Mouse (Mus musculus) ovary, adult 18-20 months (tissue): Measurements from ENCODE around the gene Tepp.
A peak's percentile ranks its signal among the peaks of the same experiment; 100 is the strongest.

ENCODE experiments used
- DNase-seq: peaks from one replicate; pipeline ENCODE4 v3.0.0; 2022; ENCODE audit warnings: low spot score, mixed read lengths

The Tepp gene

DNA sequence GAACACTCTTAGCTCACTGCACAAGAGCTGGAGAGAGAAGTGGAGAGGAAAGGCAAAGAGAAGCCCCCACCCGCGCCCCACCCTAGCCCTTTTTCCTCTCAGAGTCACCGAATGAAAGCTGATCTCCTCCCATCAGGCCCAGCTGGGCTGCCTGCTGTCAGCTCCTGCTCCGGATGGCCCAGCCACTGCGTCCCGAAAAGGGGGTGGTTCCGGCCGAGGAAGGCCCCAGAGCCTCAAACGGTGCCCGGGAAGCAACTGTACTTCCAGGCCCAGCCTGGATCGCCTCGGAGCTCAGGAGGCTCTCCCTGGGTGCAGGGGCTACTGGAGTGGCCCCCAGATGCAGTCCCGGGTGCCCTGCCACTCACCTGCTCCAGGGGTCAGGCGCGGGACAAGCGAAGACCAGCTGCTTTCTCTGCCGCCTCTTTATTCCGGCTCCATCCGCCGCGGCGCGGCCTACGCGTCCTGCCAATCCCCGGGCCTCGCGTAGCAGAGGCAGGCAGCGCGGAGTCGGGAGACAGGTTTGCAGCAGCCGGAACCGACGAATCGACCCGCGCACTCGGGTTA lies 20.9 kb downstream of the Tepp start:
- DNase-seq = no peak

- peak; percentile 91 for DNase-seq
Measured at GRCm38 (mm10) chr8:95331720-95332436, 21.5 kb downstream of the Tepp start, which contains the start of the genes Zfp319 and Usb1. Gene Zfp319, minus strand, starts transcription at chr8:95331950. Gene Usb1, plus strand, starts transcription at chr8:95332284.

GRCm38 (mm10) chr8:95332437-95333199 lies 22.3 kb downstream of the Tepp start:
- no peak for DNase-seq

DNA sequence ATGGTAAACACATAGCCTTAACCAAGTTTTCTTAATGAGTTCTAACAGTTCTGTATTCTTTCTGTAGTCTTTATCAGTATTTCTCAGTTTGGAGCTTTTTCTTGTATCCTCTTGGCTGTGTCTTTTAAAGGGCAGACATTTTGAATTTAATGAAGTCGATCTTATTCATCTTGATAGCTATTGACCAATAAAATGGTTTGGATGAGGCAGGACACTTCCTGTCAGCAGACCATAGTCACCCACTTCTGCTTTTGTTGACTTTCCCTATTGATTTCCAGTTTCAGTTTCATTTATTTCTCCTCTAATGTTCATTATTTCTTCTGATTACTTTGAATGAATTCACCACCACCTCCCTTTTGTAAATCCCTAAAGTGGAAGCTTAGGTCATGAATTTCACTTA lies 25.3 kb downstream of the Tepp start:
- DNase-seq = no peak

GRCm38 (mm10) chr8:95336363-95336762 lies 26.0 kb downstream of the Tepp start:
- no peak for DNase-seq

GRCm38 (mm10) chr8:95341721-95342120 lies 31.4 kb downstream of the Tepp start:
- DNase-seq = peak; percentile 77

GRCm38 (mm10) chr8:95344668-95345067 lies 34.3 kb downstream of the Tepp start:
- no peak for DNase-seq

- no peak for DNase-seq
Measured at GRCm38 (mm10) chr8:95346643-95347545, 36.5 kb downstream of the Tepp start.

DNA sequence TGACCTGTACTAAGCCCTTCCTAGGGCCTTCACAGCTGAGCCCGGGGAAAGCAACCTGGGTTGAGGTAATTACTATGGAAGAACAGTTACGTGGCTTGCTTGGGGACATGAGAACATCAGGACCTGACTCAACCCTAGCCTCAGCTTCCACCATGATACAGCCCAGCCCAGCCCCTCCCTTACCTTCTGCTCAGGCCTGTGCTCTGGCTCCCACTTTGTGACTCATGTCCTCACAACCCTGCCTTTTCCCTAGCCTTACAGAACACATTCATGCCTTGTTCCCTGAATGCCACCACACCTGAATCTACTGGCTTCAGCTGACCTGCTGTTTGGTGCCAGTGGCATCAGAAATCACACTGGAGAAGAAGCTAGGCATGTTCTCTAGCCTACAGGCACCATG lies 38.0 kb downstream of the Tepp start:
- DNase-seq = no peak

DNA sequence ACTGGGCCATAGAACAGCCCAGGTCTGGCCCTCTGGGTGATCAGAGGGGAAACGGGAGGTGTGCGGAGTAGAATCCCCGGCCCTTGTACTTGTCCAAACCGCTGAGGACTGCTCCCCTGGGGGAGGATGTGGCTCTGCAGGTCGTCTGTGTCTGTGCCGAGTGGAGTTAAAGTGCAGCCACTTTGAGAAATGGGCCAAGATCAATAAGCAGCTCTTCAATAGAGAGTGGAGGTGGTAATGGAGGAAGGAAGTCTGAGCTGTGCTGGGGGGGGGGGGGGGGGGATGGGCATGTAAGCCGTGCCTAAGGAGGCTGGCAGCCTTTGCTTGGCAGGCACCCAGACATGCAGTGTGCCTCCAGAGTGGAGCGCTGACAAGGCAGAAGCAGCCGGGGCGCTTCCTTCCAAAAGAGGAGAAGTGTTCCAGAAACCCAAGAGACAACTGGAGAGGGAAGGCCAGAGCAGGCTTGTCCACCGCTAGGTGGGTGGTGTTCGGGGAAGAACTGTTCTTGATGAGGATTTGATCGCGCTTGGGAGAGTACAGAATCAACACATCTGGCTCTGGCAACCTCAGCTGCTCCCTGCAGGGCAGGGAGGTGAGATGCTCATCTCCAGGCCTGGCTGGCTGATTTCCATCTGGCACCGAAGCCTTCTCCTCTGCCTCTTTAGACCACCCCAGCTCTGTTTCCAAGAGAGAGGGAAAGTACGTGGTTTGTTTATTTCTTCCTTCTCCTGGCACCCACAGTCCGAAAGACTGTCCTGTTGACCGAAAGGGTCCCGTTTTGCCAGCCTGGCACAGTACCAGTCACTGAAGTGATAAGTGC lies 38.7 kb downstream of the Tepp start:
- peak; percentile 59 for DNase-seq

DNA sequence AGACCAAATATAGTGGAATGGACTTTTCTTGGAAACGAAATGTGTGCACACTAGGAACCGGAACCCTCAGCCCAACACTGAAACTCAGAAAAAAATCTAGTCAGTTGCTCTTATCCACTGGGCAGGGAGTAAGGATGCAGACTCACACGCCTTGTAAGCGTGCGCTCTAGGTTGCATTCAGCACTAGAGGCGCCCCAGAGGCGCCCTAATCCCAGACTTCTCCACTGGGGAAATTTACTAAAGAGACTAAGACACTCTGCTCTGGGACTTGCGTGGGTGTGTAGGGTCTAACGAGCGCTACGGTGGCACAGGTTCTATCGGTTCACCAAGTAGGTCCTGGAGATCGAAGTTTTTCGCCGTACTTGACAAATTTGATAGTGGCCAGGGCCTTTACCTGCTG lies 41.1 kb downstream of the Tepp start:
- DNase-seq = no peak

GRCm38 (mm10) chr8:95352151-95352870 lies 41.9 kb downstream of the Tepp start, which contains the start of gene Mmp15:
Gene Mmp15, plus strand, starts transcription at chr8:95352268.
- DNase-seq = peak; percentile 59

DNA sequence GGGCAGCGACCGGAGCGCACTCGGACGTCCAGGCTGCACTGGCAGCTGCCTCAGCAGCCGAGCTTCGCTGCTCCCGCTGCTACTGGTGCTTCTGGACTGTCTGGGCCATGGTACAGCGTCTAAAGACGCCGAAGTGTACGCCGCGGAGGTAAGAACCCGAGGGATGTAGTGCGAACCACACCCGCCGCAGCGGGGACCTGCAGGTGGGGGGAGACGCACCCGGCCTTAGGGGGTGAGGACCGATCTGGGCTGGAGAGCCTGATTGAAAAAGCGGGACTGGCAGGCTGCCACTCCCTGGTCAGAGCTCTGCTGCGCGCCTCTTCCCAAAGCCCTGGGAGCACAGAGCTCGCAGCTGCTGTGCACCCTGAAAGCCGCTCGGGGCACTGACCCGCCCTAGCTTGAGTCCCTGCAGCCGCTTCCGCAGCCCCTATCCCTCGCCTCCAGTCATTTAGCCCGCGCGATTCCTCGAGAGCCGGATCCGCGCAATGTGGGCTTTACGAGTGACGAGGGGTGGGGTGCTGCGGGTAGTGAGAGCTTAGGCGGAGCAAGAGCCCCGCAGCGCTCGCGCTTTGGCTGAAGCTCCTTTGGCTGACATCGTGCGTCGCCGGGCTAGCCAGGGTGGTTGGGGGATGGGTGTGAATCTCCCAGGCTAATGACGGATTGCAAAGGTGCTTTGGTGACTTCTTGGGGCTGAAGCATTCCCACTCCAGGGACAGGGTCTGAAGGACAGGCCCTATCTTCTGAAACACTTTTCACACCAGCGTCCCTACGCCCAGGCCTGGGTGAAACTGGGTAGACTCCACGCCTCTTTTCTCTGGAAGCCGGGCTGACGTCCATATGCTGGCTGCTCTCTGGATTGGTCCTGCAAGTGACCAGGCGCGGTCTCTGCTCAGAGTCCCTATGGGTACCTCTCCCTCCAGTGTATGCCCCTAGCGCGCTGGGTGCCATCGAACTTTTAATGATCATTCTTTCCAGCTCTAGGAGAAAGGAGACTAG lies 42.8 kb downstream of the Tepp start:
- DNase-seq = no peak

GRCm38 (mm10) chr8:95354606-95355005 lies 44.2 kb downstream of the Tepp start:
- DNase-seq = no peak

DNA sequence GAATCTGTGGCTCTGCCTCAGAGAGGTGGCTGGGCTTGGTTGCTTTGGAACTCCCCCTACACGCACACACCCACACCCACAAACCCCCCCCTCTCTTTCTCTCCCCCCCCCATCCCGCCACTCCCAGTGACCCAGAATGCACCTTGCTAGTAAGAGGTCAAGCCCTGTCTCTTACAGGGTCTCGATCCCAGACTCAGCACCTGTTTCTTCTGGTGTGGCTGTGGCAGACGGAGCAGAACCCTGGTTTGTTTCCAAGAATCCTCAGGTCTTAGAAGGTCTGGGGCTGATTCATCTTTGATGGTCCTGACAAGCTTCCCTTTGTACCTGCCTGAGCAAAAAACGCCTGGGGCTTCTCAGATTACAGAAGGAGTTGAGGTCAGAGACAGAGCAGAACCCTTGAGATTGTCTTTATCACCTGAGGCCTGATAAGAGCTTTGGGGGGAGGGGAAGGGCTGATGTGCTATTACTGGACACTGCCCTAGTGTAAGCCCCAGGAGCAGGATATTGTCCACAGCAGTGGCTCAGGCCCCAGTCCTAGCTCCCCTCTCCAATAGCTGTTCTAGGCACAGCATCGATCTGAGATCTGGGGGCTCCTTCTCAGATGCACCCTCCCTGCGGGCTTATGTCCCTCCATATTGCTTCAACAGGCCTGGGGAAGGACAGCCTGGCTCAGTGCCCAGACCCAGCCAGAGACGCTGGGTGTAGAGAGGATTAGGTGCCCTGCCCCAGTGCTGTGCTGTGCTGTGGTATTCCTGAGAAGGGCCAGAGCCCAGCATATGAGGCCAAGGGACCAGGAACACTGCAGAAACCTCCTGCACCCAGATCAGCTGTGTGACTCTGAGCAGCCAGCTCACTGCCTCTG lies 48.4 kb downstream of the Tepp start:
- no peak for DNase-seq

DNA sequence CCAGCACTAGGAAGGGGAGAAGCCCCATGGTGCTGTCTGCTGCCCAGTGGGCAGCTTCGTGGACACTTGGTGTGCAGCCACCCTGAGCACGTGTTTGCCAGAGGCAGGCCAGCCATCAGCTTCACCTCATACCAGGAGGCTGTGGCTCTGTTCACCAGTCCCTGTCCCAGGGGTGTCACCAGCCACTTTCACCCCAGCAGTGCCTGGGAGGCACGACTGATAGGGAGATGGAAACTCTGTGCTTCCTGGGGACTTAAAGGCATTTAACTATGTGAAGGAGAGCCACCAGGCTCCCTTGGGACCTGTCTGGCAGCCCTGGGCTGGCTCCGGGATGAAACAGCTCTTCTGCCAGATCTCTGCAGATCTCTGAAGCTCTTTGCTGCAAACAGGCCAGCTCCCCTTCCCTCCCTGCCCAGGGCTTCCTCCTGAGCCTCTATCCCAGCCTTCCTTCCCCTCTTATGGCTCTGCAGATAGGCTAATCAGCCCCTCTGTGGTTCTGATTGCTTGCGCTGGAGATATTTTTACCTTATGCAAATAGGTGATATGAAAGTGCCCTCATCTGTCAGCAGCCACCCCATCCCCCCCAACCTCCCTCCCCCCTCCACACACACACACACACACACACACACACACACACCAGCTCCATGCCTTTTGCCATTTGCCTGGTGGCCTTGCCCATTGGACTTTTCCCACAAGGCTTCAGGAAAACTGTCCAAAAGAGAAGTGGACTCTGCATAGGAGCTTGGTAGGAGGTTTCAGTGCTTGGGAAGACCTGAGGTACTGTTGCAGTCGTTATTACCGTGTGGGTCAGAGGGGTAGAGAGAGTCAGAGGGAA lies 50.0 kb downstream of the Tepp start:
- DNase-seq = no peak

- DNase-seq = no peak
Measured at GRCm38 (mm10) chr8:95361016-95361341, 50.6 kb downstream of the Tepp start.
